Mouse (Mus musculus) frontal cortex, postnatal 14 days (tissue): ENCODE data around the gene Kank3.
A peak's percentile ranks its signal among the peaks of the same experiment; 100 is the strongest.

Experiments
- DNase-seq, 2 experiments: peaks; one replicate each; pipeline ENCODE4 v3.0.0; 2022; ENCODE audit warnings: low spot score in 2 of 2

Kank3 gene

GRCm38 (mm10) chr17:33810334-33811141 is at the start of gene Kank3:
Kank3 (plus strand) TSS chr17:33810519.
- peak; percentile 87 to 90 for DNase-seq

DNA sequence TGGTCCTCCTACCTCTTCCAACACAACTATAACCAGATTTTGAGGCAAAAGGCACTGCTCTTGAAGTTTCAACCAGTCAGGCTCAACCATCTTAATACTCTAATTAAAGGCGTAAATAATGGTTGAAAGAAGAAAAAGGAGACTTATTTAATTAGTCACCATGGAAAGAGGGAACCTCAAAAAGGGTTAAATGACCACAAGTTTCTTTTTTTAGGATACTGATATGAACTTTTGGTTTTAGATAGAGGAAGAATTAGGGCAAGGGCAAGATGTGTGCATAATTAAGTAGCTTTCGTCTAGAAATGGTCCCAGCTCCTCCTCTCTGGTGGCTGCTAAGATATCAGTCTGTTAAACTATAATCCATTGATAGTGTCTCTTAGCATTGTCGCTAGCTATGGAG is 43.9 kb upstream of the Kank3 start:
- no peak for DNase-seq

DNA sequence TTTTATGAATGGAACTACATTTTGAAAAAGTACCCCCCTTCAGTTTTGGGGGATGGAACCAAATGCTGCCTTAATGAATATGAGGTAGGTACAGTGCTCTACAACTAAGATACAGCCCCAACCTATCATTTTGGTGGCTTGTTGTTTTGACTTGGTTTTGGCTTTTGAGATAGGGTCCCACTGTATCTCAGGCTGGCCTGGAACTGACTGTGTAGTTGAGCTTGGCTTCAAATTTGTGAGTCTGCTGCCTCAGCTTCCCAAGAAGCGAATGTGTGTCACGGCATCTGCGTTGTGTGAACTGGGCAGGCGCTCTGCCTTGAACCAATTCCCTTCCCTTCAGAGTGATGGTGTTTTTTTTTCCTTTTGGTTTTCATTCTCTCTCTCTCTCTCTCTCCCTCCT is 38.7 kb upstream of the Kank3 start:
- DNase-seq, result no peak

GRCm38 (mm10) chr17:33773426-33773825 is 36.9 kb upstream of the Kank3 start:
- DNase-seq, result no peak

DNA sequence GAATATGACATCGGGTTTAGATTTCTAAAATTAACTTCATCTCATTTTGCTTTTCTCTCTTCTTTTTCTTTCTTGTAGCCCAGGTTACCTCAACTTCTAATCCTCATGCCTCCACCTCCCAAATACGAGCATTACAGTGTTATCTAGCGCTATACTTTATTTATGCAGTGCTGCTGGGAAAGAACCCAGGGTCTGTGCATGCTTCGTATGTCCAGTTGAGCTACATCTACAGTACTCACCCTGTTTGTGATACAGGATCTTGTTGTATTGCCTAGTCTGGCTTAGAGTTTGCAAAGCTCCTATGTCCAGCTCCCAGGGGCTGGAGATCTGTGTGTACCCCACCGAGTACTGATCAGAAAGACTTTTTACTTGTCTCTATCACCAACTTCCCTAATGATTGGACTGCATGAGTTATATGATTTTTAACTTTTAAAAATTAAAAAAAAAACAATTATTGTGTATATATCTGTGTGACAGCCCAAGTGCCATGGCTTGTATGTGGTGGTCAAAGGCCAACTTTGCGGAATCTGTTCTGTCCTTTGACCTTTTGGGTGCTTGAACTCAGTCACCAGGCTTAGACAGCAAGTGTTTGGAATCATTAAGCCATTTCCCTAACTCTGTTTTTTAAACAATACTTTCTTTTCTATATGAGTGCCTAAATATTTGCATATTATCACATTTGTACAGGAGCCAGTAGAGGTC is 36.3 kb upstream of the Kank3 start:
- no peak for DNase-seq

DNA sequence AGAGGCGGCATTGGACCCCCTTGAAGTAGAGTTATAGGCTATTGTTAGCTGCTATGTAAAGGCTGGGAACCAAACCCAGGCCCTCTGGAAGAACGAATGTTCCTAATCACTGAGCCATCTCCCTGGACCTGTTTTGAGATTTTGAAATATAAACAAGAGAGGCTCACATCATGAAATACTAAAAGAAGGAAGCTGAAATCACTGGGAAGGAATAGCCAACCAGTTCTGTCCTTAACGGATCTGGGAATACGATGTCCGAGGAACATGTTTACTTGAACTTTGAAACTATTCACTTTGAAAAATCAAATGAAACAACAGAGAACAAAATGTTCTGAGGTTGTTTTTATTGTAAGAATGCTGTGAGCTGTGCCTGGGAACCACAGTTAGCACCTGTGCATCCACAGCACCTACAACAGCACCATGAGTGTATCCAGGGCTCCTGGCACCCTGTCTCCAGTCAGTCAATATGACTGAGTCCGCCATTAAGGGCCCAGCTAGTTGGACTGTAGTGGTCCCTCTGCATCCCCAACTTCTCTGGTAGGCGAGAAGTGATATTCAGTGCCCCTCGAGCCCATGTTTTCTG is 35.7 kb upstream of the Kank3 start:
- no peak for DNase-seq

DNA sequence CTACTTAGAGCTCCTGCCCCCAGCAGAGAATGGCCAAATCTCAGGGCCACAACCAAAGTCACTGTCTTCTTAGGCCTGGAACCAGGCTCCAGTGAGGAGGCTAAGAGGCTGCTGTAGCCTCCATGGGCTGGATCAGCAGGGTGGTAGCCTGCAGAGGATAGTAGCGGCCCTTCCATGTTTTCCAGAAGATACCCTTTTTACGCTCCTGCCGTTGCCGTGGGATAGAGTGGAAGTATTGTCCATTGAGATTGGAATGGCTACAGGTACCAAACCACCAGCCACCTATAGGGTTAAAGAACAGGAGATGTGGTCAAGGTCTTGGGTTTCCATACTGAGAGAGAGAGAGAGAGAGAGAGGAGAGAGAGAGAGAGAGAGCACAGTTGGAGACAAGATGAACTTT is 35.0 kb upstream of the Kank3 start:
- no peak for DNase-seq

DNA sequence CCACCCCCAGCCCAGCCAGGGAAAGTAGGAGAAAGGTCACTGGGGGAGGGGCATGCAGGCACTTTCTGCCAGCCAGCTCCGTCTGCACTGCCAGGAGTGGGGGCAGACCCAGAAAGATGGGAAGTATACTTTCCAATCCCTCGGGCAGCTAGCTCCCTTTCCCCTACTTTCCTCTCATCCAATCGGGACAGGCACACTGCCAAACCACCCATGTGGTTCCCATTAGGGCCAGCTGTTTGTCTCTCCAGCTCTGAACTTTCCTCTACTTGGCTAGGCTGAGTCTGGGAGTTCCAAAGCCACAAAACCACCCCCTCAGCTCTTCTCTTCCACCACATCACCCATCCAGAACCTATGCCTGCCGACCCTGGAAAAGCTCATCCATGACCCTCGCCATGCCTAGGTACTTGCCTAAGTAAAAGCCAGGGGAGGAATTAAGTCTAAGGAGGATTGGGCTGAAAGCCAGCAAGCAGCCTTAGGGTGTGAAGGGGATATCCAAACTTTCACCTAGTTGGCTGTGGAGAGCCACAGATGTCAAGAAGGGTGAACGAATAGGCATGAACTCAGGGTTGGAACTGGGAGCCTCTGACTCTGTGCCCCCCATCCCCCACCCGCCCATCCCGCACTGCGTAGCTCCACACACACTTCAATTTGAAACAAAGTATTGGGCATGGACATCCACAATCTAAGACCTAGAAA is 30.9 kb upstream of the Kank3 start:
- DNase-seq, result peak; percentile 76 to 81

- DNase-seq, result no peak
Measured at GRCm38 (mm10) chr17:33779967-33780295, 30.4 kb upstream of the Kank3 start.

DNA sequence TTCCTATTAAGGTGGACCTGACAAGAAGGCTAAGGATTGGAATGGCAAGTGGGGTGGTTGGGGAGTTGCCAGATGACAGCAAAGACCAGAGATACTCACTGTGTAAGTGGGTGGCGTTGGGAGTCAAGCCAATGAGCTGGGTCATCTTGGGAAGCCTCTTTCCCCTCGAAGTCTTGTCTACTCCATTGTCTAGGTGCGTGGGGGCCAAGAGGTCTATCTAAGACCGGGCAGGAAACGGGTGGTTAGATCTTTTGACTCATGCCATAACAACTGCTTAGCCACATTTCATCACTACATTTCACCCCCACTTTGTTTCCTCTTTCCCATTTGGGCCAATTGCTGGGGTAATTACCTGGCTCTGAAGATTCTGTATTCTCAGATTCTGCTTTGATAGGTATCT is 29.9 kb upstream of the Kank3 start:
- DNase-seq, result no peak

DNA sequence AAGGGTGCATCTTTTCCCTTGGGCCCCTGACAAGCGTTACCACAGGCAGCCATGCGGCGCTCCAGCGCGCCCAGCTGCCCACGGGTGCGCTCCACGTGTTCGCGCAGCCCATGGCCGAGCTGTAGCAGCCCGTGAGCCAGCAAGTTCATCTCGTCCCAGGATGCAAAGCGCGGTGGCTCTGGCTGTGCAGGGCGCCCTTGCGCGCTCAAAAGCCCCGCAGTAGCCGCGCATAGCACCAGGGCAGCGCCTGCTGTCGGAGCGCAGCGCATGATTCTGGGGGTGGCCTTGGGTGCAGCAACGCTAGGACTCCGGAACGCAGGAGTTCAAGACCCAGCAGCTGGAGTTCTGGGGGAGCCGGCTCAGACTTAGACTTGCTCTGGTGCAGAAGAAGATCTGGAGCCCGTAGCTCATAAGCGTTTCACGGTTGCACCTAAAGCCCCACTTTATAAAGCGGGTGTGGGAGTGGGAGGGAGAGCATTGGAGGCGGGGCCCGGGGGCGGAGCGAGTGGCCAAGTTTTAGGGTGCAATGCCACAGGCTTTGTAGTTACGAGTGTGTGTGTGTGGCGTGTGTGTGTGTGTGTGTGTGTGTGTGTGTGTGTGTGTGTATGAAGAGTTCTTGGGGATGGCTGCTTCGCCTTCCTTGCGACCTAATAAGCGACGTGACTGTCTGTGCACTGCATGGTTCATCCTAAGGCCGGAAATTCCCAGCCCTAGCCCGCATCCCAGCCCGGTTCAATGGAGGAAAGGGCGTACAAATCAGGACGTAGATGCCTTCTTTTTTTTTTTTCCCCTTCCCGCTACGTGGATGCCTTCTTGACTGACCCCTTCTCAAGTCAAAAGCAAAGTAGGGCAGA is 29.0 kb upstream of the Kank3 start, which contains the start of gene Angptl4:
TSS of gene Angptl4 (minus strand) at position 707 of the 854 bp plus-strand sequence.
- DNase-seq, result peak; percentile 18 to 37

- no peak for DNase-seq
Measured at GRCm38 (mm10) chr17:33782067-33782466, 28.3 kb upstream of the Kank3 start.

GRCm38 (mm10) chr17:33783408-33783807 is 26.9 kb upstream of the Kank3 start:
- DNase-seq, result no peak

DNA sequence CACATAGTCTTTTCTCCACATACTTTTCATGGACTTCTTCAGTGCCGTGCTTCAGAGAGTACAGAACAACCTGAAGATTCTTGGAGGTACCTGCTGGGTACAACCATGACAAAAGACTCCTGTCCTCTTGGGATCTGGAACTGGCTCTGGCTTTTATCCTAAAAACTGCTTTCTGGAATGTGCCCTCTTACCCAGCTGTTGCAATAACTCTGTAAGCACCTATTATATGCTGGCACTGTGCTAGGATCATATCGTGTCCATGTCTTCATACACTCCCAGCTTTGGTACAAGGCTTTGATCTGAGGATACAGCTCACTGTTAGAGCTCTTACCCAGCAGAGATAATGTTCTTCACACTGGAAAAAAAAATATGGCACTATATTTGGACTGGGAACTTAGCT is 25.4 kb upstream of the Kank3 start:
- DNase-seq, result no peak

- no peak for DNase-seq
Measured at GRCm38 (mm10) chr17:33786375-33786774, 23.9 kb upstream of the Kank3 start.

GRCm38 (mm10) chr17:33788732-33789131 is 21.6 kb upstream of the Kank3 start:
- DNase-seq, result no peak

GRCm38 (mm10) chr17:33798306-33798705 is 12.0 kb upstream of the Kank3 start:
- no peak for DNase-seq

- no peak for DNase-seq
Measured at GRCm38 (mm10) chr17:33799277-33799676, 11.0 kb upstream of the Kank3 start.

GRCm38 (mm10) chr17:33802221-33802620 is 8.1 kb upstream of the Kank3 start:
- no peak for DNase-seq

- no peak for DNase-seq
Measured at GRCm38 (mm10) chr17:33804205-33804604, 6.1 kb upstream of the Kank3 start.

- no peak for DNase-seq
Measured at GRCm38 (mm10) chr17:33804745-33805144, 5.6 kb upstream of the Kank3 start.
